8 mouse cellular contexts compared by ENCODE assay signal in the genomic region with DNA sequence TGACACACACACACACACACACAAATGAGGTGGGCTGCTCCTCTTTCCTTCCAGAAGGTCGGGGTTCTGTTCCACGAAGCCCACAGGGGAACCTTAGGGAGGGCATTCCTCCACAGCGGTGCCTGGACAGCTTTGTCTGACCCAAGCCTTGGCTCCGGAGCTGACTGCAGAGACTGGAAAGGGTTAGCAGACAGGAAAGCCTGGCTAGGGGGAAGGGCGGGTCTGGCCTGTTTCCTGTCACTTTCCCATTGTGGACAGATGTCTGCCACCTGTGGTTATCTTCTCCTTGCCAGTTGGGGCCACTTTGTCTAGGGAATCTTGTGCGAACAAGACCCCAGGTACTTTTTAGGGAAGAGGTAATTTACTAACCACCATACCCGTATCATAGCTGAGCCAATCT. TPM values are rescaled to one million over a fixed set of nuclear protein-coding genes. Genes with fewer than 3 reads are reported as not detected.
DNase-seq lines count a peak whose midpoint lies in the region; ATAC-seq and TF ChIP-seq lines count a peak whose summit lies in the region.
"Had no signal": no experiment of that assay in that cellular context is flagged by ENCODE, and none has a peak within 500 bp of the region (broad histone marks: within the 10 kb centered on the region; RNA-seq: fewer than 3 reads in every experiment).

No protein-coding gene starts in this region.

- H3K36me3 ChIP-seq in embryonic facial prominence, embryonic 15.5 days: no peaks in the 10 kb centered on the region
- no peaks in the 10 kb centered on the region for H3K36me3 ChIP-seq in hindbrain, embryonic 15.5 days
- no peaks in the 10 kb centered on the region for H3K36me3 ChIP-seq in liver, embryonic 13.5 days
- no peaks in the 10 kb centered on the region for H3K36me3 ChIP-seq in neural tube, embryonic 15.5 days

- TF ChIP-seq POLR2A in bone marrow, adult 2 months (IDR thresholded peaks at IDR 0.05; ENCODE audit: borderline replicate concordance, control insufficient read depth, low read depth, low read length): no peak

- no peak for ATAC-seq in embryonic facial prominence, embryonic 15.5 days (ENCODE audit: insufficient number of reproducible peaks, low FRiP score, low TSS enrichment, low read depth)
- ATAC-seq in hindbrain, embryonic 15.5 days (ENCODE audit: low FRiP score, low read depth): no peak
- ATAC-seq in liver, embryonic 13.5 days (ENCODE audit: low read depth): 0 out of 2 replicates have a peak, but pooled peaks have one; percentile 31
- ATAC-seq in neural tube, embryonic 15.5 days (ENCODE audit: low FRiP score): no peak

- peak overlapping the region; percentile 57 for H3K27ac ChIP-seq in bone marrow, adult 2 months (ENCODE audit: control insufficient read depth, insufficient read depth, low read depth, low read length, poor library complexity)
- H3K27ac ChIP-seq in embryonic facial prominence, embryonic 15.5 days (replicated peaks): no peak overlapping the region
- 0 out of 2 replicates have a peak overlapping the region, but pooled peaks have one; percentile 23 for H3K27ac ChIP-seq in hindbrain, embryonic 15.5 days (replicated peaks)
- H3K27ac ChIP-seq in liver, embryonic 13.5 days: no peak overlapping the region
- H3K27ac ChIP-seq in neural tube, embryonic 15.5 days (replicated peaks): no peak overlapping the region

- H3K4me1 ChIP-seq in bone marrow, adult 2 months (ENCODE audit: control insufficient read depth, insufficient read depth, low read length): no peaks in the 10 kb centered on the region; the same call in 1 of the 2 replicates
- H3K4me1 ChIP-seq in embryonic facial prominence, embryonic 15.5 days: peaks cover 7% of the 10 kb centered on the region; the same call in 1 of the 2 replicates
- peaks cover 8% of the 10 kb centered on the region for H3K4me1 ChIP-seq in hindbrain, embryonic 15.5 days (replicated peaks)
- H3K4me1 ChIP-seq in liver, embryonic 13.5 days (replicated peaks): peaks cover 12% of the 10 kb centered on the region; the same call in 1 of the 2 replicates
- H3K4me1 ChIP-seq in neural tube, embryonic 15.5 days: peaks cover 8% of the 10 kb centered on the region

- H3K4me3 ChIP-seq in bone marrow, adult 2 months (replicated peaks; ENCODE audit: control insufficient read depth, low read depth, low read length): peak overlapping the region; percentile 53
- H3K4me3 ChIP-seq in embryonic facial prominence, embryonic 15.5 days (replicated peaks): peak overlapping the region; percentile 31
- peak overlapping the region; percentile 18 for H3K4me3 ChIP-seq in hindbrain, embryonic 15.5 days
- H3K4me3 ChIP-seq in liver, embryonic 13.5 days (replicated peaks): peak overlapping the region; percentile 42
- peak overlapping the region; percentile 19 for H3K4me3 ChIP-seq in neural tube, embryonic 15.5 days (replicated peaks)

- peaks cover 7% of the 10 kb centered on the region; the same call in 1 of the 2 replicates for H3K27me3 ChIP-seq in embryonic facial prominence, embryonic 15.5 days
- 0 out of 2 replicates have a peak, but pooled peaks cover 2% of the 10 kb centered on the region for H3K27me3 ChIP-seq in hindbrain, embryonic 15.5 days
- peaks cover 37% of the 10 kb centered on the region for H3K27me3 ChIP-seq in liver, embryonic 13.5 days
- peaks cover 9% of the 10 kb centered on the region for H3K27me3 ChIP-seq in neural tube, embryonic 15.5 days (replicated peaks)

- DNase-seq in liver, embryonic 13.5 days: no peak
- no peak for DNase-seq in frontal cortex, postnatal 14 days (ENCODE audit: low spot score in 2 of 2)
- DNase-seq in right cerebral cortex, postnatal 14 days: no peak

- TF ChIP-seq CTCF in bone marrow, adult 2 months (IDR thresholded peaks at IDR 0.05; ENCODE audit: control insufficient read depth, insufficient read depth, low read length): no peak

- H3K9ac ChIP-seq in embryonic facial prominence, embryonic 15.5 days: no peak overlapping the region
- H3K9ac ChIP-seq in hindbrain, embryonic 15.5 days: no peak overlapping the region
- H3K9ac ChIP-seq in liver, embryonic 13.5 days: no peak overlapping the region
- no peak overlapping the region for H3K9ac ChIP-seq in neural tube, embryonic 15.5 days (replicated peaks)

- H3K9me3 ChIP-seq in embryonic facial prominence, embryonic 15.5 days (replicated peaks): no peaks in the 10 kb centered on the region
- no peaks in the 10 kb centered on the region for H3K9me3 ChIP-seq in hindbrain, embryonic 15.5 days
- H3K9me3 ChIP-seq in liver, embryonic 13.5 days (replicated peaks): peaks cover 7% of the 10 kb centered on the region; the same call in 1 of the 2 replicates
- H3K9me3 ChIP-seq in neural tube, embryonic 15.5 days (replicated peaks): no peaks in the 10 kb centered on the region

- WGBS in bone marrow, adult 2 months: 3% methylated on average over 7 of the region's 7 CpGs
- WGBS in embryonic facial prominence, embryonic 15.5 days: 5% methylated on average over 7 of the region's 7 CpGs
- WGBS in hindbrain, embryonic 15.5 days: 16% methylated on average over 7 of the region's 7 CpGs
- WGBS in liver, embryonic 13.5 days (ENCODE audit: insufficient replicate concordance): 4% methylated on average over 7 of the region's 7 CpGs
- WGBS in neural tube, embryonic 15.5 days: 12% methylated on average over 7 of the region's 7 CpGs

- peak overlapping the region; percentile 45 for H3K4me2 ChIP-seq in embryonic facial prominence, embryonic 15.5 days (replicated peaks)
- H3K4me2 ChIP-seq in hindbrain, embryonic 15.5 days: peak overlapping the region; percentile 40
- peak overlapping the region; percentile 45 for H3K4me2 ChIP-seq in liver, embryonic 13.5 days
- H3K4me2 ChIP-seq in neural tube, embryonic 15.5 days: peak overlapping the region; percentile 47

RNA-seq across cellular contexts. Expression of a gene that starts 0.5 kb away (rescaled TPM):
- 11.4 and 13.6 TPM in 2 replicates for polyA plus RNA-seq in bone marrow, adult 2 months (2011; ENCODE audit: insufficient read depth, insufficient read length, low replicate concordance, missing spikeins)
- polyA plus RNA-seq in embryonic facial prominence, embryonic 15.5 days (2015; fragmentation: Nextera tagmentation; extraction: Ambion mirVana): 4.7 and 7.7 TPM in 2 replicates
- 5.6 and 6.9 TPM in 2 replicates for polyA plus RNA-seq in hindbrain, embryonic 15.5 days (2015; fragmentation: Nextera tagmentation; extraction: Ambion mirVana)
- polyA plus RNA-seq in liver, embryonic 13.5 days (2015; fragmentation: Nextera tagmentation; extraction: Ambion mirVana): 3.4 and 3.8 TPM in 2 replicates
- 6.9 and 11.0 TPM in 2 replicates for polyA plus RNA-seq in neural tube, embryonic 15.5 days (2015; fragmentation: Nextera tagmentation; extraction: Ambion mirVana)

RNA-seq across cellular contexts. Expression of a gene that starts 21.2 kb away (rescaled TPM):
- 15.9 and 30.7 TPM in 2 replicates for polyA plus RNA-seq in bone marrow, adult 2 months (2011; ENCODE audit: insufficient read depth, insufficient read length, low replicate concordance, missing spikeins)
- polyA plus RNA-seq in embryonic facial prominence, embryonic 15.5 days (2015; fragmentation: Nextera tagmentation; extraction: Ambion mirVana): 66.8 and 67.0 TPM in 2 replicates
- polyA plus RNA-seq in hindbrain, embryonic 15.5 days (2015; fragmentation: Nextera tagmentation; extraction: Ambion mirVana): 95.1 and 99.3 TPM in 2 replicates
- polyA plus RNA-seq in liver, embryonic 13.5 days (2015; fragmentation: Nextera tagmentation; extraction: Ambion mirVana): 18.3 and 22.2 TPM in 2 replicates
- 85.1 TPM in 2 replicates for polyA plus RNA-seq in neural tube, embryonic 15.5 days (2015; fragmentation: Nextera tagmentation; extraction: Ambion mirVana)

RNA-seq across cellular contexts. Expression of a gene that starts 34.6 kb away (rescaled TPM):
- not detected in 2 replicates for polyA plus RNA-seq in bone marrow, adult 2 months (2011; ENCODE audit: insufficient read depth, insufficient read length, low replicate concordance, missing spikeins)
- polyA plus RNA-seq in embryonic facial prominence, embryonic 15.5 days (2015; fragmentation: Nextera tagmentation; extraction: Ambion mirVana): not detected in 2 replicates
- not detected in 2 replicates for polyA plus RNA-seq in hindbrain, embryonic 15.5 days (2015; fragmentation: Nextera tagmentation; extraction: Ambion mirVana)
- not detected in 2 replicates for polyA plus RNA-seq in liver, embryonic 13.5 days (2015; fragmentation: Nextera tagmentation; extraction: Ambion mirVana)
- polyA plus RNA-seq in neural tube, embryonic 15.5 days (2015; fragmentation: Nextera tagmentation; extraction: Ambion mirVana): not detected in 2 replicates
- polyA plus RNA-seq: brain, embryonic 14.5 days had no signal

Comparison
In these comparisons a context has a peak if more than half of its experiments do, and no peak if none do; other contexts are left out.
1. H3K27ac ChIP-seq: peak in bone marrow, adult 2 months (single experiment) and hindbrain, embryonic 15.5 days (single experiment); none in embryonic facial prominence, embryonic 15.5 days (single experiment), liver, embryonic 13.5 days (single experiment) and neural tube, embryonic 15.5 days (single experiment).
2. Peak in every context shown above with its lines, with median percentiles within 50 percentile points of each other: H3K4me3 ChIP-seq and H3K4me2 ChIP-seq.